Mouse (Mus musculus) spleen, adult 2 months (tissue): ENCODE measurements around the gene Fam180a. TPM values are rescaled to one million over a fixed set of nuclear protein-coding genes. Genes with fewer than 3 reads are reported as not detected.

Source experiments
- DNase-seq, 2 experiments: peaks; one replicate each; pipeline versions ENCODE4 v3.0.0 to v3.0.0-alpha.2; 2012 to 2021; ENCODE audit warnings: low spot score in 2 of 2, low read depth in 1 of 2
- H3K27ac ChIP-seq: fragments of 200-500 bp; 2 replicates; pipeline ENCODE4 v1.5.1; 2012; ENCODE audit warnings: low read length, inconsistent platforms; ENCODE audit not compliant: insufficient read depth
- H3K27me3 ChIP-seq: fragments of 200-500 bp; 2 replicates; pipeline ENCODE4 v1.6.1; 2012; ENCODE audit warnings: mild to moderate bottlenecking, moderate library complexity, low read length, inconsistent platforms; ENCODE audit not compliant: control insufficient read depth, insufficient read depth
- H3K36me3 ChIP-seq: fragments of 200-500 bp; 2 replicates; pipeline ENCODE4 v1.6.1; 2012; ENCODE audit warnings: mild to moderate bottlenecking, low read length, inconsistent platforms; ENCODE audit not compliant: control insufficient read depth, insufficient read depth
- H3K4me1 ChIP-seq: fragments of 200-500 bp; 2 replicates; pipeline ENCODE4 v1.6.1; 2011; ENCODE audit warnings: inconsistent platforms; ENCODE audit not compliant: control insufficient read depth, insufficient read depth, insufficient read length
- H3K4me3 ChIP-seq: fragments of 200-500 bp; 2 replicates; pipeline ENCODE4 v1.5.1; 2011; ENCODE audit warnings: mild to moderate bottlenecking, inconsistent platforms; ENCODE audit not compliant: insufficient read depth, insufficient read length; ENCODE audit errors: extremely low read depth
- CTCF ChIP-seq: fragments of 200-500 bp; IDR thresholded peaks from 2 replicates; pipeline ENCODE4 v1.5.1; 2011; ENCODE audit warnings: mild to moderate bottlenecking, inconsistent platforms; ENCODE audit not compliant: insufficient read depth, insufficient read length, insufficient replicate concordance; ENCODE audit errors: extremely low read depth
- POLR2A ChIP-seq: fragments of 200-500 bp; IDR thresholded peaks from 2 replicates; pipeline ENCODE4 v1.6.1; 2011; ENCODE audit warnings: low read depth, low read length, inconsistent platforms
- WGBS: fragments of 180-500 bp; shearing (Covaris S2); methylation state at CpG from one replicate; pipeline ENCODE4 v1.1.7; 2018; 5-methylcytosine and 5-hydroxymethylcytosine counted together
- polyA plus RNA-seq: library from polyadenylated mRNA; depleted of rRNA; stranded (reverse); fragments of >200 nt; gene quantifications from 2 replicates; pipeline ENCODE4 v1.2.3, GENCODE M21; 2012; rRNA removed

Fam180a gene
- polyA plus RNA-seq, 1 experiment = 0.20 TPM

- Histone ChIP-seq H3K4me1 (no peaks in the 10 kb centered on the region), H3K27me3 (no peaks in the 10 kb centered on the region), H3K27ac (no peak overlapping the region), H3K4me3 (no peak overlapping the region), H3K36me3 (peaks cover 8% of the 10 kb centered on the region)
- 83% methylated on average over 15 of the region's 15 CpGs for WGBS
- TF ChIP-seq POLR2A = no peak
- TF ChIP-seq CTCF = no peak
- no peak for DNase-seq
Measured at GRCm38 (mm10) chr6:35265580-35266278, 60.2 kb downstream of the Fam180a start.

Other genes starting within 250 kb of the Fam180a start
- 7.8 and 8.0 TPM in 2 replicates for gene Cnot4, start 192.4 kb downstream of the Fam180a start, polyA plus RNA-seq
- gene Nup205, start 148.7 kb downstream of the Fam180a start, polyA plus RNA-seq = 11.8 and 13.2 TPM in 2 replicates
- 0.02 TPM in 1 of 2 replicates, not detected in the other for gene Slc13a4, start 18.0 kb downstream of the Fam180a start, polyA plus RNA-seq
- 63.4 and 67.1 TPM in 2 replicates for gene Mtpn, start 213.7 kb upstream of the Fam180a start, polyA plus RNA-seq